Mouse (Mus musculus): ENCODE measurements at regions not wholly inside any gene's neighbourhood (a gene's known extent, or its start where the extent isn't known, plus 50 kb on each side); places are given as distances from the start of the nearest gene placed in this dataset.

DNA sequence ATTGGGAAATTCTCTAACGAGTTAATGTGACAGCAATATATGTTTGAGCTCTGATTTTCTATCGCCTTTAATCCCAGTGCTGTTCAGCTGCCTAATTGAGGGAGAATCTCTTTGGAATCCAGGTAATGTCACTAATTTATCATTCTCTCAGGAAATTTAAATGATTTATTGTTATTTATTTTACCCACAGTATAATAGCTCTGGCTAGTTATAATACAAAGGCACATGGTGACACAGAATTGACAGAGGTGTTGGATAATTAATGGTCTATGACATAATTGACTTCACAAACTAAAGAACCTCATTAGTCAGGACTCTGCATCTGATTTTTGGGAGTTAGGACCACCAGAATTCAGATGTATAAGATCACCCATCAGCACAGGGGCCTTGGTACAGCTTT lies 65.4 kb downstream of the Gm10260 start:
- TF ChIP-seq POLR2A (IDR thresholded peaks at IDR 0.05; ENCODE audit: extremely low read depth, insufficient read depth, low read length) (no peak), CTCF (IDR thresholded peaks at IDR 0.05; ENCODE audit: low read depth, low read length) (no peak)

Measured in liver, adult 2 months (tissue).